Mouse (Mus musculus) G1E (cell line): ENCODE measurements around the gene Tpbgl.

Experiments used
- CTCF ChIP-seq: IDR thresholded peaks from 2 replicates; pipeline ENCODE4 v1.5.1; 2012; ENCODE audit warnings: low read depth, low read length, inconsistent platforms, mixed read lengths
- GATA1 ChIP-seq: IDR thresholded peaks from 2 replicates; pipeline ENCODE4 v1.6.1; 2012; ENCODE audit warnings: borderline replicate concordance, low read length, inconsistent platforms, mixed read lengths
- GATA2 ChIP-seq: IDR thresholded peaks from 2 replicates; pipeline ENCODE4 v1.6.1; 2012; ENCODE audit warnings: low read depth, low read length, inconsistent platforms, borderline replicate concordance
- POLR2AphosphoS5 ChIP-seq: IDR thresholded peaks from 2 replicates; pipeline ENCODE4 v1.6.1; 2012; ENCODE audit warnings: low read depth, low read length, inconsistent platforms; ENCODE audit not compliant: insufficient replicate concordance
- TAL1 ChIP-seq: conservative IDR thresholded peaks from 2 replicates; pipeline ENCODE4 v1.6.1; 2012; ENCODE audit warnings: low read depth, low read length, inconsistent platforms, mixed read lengths

DNA sequence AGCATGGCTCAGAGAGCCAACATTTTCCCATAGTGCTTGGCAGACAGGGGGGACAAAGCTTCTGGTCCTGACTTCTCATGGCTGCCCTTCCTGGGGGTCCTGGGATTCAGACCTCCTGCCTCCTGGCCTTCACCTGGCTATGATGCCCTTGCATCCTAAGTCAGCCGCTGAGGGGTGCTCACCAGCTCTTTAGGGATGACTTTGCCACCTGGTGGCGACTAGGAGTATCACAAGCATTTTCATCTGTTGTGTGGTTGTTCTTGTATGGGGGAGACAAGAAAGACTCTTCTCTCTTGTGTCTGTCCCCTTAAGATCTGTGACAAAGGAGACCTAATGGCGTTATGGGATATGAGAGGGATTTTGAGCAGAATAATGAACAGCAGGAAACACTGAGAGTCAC, 36.8 kb downstream of the Tpbgl start:
- TF ChIP-seq CTCF (peak; percentile 58; the same call in 1 of the 2 replicates), GATA1 (no peak), POLR2AphosphoS5 (no peak), TAL1 (no peak), GATA2 (no peak)
